Mouse (Mus musculus): ENCODE results near the gene Chchd1. TPM values are rescaled to one million over a fixed set of nuclear protein-coding genes. Genes with fewer than 3 reads are reported as not detected.
A peak's percentile ranks its signal among the peaks of the same experiment; 100 is the strongest.

The Chchd1 gene
- total RNA-seq (2021): 10 to 100 TPM; 48.8 to 50.0 TPM

GRCm38 (mm10) chr14:20702741-20703381 is at the start of gene Chchd1:
Chchd1 (plus strand) TSS chr14:20703006.
- DNase-seq: peak; percentile 91 to 92

DNA sequence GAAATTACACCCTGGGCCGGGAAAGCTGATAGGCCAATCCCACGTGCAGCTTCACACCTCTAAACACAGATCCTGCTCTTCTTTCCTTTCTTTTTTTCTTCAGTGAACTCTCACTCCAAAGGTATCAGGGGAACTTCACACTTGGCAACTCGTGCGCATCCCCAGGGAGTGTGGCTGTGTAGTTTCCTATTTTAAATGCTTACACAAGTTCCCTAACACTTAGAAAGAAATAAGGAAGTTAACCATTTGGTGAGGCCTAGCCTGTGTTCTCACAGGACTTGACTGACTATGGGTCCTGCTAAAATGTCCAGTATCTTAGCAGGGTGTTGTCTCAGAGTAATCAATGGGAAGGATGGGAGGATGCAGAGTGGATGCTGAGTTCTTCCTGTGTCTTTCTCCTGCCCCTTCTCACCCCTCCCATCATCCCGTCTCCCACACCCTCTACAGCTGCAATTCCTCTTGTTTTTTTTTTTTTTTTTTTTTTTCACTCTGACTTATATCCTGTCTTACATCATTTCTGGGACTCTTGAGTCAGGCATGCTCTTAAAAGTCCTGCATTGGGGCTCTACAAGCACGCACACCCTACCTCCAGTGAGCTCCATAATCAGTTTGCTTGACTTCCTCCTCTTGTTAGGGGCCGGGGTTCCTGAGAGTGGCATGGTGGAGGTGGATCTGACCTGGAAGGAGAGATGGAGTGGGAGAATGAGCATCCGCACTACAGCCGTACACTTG is 48.0 kb upstream of the Chchd1 start:
- no peak for DNase-seq

GRCm38 (mm10) chr14:20655731-20656130 is 47.1 kb upstream of the Chchd1 start:
- no peak for DNase-seq

DNA sequence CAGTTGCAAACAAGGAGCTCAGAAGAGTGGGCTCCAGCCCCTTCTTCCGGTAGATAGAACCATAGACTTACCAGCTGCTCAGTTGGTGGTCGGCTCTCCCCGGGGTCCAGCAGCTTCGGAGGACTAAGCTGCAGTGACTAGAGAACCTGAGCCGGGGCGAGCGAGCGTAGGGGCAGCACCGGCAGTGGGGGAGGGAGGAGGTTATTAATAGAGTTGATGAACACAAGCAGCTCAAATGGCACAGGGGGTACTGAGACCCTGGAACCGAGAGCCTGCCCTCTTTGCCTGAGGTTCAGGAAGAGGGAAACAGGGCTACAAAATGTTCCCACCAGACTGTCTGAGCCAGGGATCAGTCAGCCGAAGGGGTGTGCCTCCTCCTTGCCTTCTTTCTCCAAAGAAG is 46.4 kb upstream of the Chchd1 start, which contains the start of gene Myoz1:
Gene Myoz1 (minus strand): TSS at position 180 of the 400 bp plus-strand sequence.
- no peak for DNase-seq

DNA sequence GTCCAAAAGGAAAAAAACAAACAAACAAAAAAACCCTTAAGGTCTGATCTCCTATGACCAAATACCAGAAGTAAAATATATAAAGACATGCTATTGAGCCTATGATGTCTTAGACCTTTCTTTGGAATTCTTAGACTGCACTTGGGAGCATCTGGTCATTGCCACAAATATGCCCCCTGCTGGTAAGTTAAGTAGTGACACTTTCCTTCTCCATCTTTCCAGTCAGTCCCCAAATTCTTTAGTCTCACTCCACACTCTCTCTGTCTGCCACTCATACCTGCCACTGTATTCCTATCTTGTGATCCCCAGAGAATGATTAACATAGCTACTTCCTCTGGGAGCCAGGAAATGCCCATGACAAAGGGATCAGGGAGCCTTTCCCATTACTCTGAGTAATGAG is 44.5 kb upstream of the Chchd1 start:
- peak in 1 of 2 experiments; percentile 34 for DNase-seq

DNA sequence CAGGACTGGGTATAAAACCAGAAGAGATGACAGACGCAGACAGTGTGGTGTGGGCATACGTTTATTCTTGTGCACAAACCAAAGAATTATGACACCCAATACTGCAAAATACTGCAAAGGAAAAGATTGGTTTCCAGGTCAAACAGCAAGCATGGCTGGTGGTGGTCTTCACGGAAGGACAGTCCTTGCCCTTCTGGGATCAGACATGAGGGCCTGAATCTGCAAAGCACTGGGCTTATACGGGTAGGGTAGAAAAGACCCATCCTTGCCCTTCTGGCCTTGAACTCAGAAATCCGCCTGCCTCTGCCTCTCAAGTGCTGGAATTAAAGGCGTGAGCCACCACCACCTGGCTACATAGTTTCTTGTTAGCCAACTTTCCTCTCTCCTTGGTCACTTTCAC is 43.9 kb upstream of the Chchd1 start:
- no peak for DNase-seq

- DNase-seq: no peak
Observed at GRCm38 (mm10) chr14:20659687-20660086, 43.1 kb upstream of the Chchd1 start.

GRCm38 (mm10) chr14:20660827-20661660 is 41.8 kb upstream of the Chchd1 start:
- peak; percentile 91 to 92 for DNase-seq

- peak in 1 of 2 experiments; percentile 23 for DNase-seq
Observed at GRCm38 (mm10) chr14:20661661-20662331, 41.0 kb upstream of the Chchd1 start.

DNA sequence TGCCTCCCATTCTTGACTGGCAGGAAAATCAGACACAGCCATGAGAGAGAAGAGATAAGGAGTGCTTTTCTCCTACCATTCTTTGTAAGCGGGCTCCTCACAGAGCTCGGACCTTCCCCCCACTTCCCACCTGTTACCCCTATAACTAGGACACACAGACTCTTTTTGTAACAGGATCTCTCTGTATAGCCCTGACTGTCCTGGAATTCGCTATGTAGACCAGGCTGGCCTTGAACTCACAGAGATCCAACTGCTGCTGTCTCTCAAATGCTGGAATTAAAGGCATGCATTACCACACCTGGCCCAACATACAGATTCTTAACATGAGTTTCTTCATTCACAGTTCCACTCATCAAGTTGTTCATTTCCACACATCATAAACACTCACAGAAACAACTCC is 40.1 kb upstream of the Chchd1 start:
- DNase-seq: no peak

GRCm38 (mm10) chr14:20663601-20664000 is 39.2 kb upstream of the Chchd1 start:
- DNase-seq: no peak

DNA sequence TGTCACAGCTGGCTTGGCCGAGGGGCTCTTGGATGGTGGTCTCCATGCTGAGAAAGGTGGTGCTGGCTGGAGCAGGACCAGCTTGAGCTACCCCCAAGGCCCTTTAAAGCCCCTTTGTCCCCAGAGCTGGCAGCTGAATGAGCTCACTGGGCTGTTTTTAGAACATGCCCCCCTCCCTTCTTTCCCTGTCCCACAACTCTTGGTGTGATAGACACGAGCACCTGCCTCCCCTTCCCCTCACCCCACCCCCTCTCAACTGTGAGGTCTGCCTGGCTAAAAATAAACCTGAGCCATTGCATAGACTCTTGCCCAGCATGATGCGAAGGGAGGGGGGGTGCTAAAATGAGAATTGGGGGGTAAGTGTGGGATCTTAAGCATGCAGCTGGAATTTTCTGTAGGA is 38.4 kb upstream of the Chchd1 start:
- DNase-seq: no peak

DNA sequence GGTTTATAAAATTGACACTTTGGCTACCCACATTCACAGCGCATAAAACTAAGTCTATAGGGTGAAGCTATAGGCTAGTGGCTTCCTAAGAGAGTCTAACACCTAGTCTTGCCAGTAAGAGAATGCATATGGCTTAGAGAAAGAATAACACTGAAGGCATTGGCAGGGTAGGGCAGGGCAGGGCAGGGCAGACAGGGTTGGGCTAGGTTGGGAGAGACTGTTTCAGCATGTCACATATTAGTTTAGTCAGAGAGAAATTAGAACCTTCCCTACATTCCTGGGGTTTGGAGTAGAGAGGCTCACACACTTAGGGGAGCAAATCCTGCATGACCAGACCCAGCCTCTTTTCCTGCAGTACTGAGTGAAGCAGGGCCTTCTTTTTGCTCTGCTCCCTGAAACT is 35.3 kb upstream of the Chchd1 start:
- no peak for DNase-seq

DNA sequence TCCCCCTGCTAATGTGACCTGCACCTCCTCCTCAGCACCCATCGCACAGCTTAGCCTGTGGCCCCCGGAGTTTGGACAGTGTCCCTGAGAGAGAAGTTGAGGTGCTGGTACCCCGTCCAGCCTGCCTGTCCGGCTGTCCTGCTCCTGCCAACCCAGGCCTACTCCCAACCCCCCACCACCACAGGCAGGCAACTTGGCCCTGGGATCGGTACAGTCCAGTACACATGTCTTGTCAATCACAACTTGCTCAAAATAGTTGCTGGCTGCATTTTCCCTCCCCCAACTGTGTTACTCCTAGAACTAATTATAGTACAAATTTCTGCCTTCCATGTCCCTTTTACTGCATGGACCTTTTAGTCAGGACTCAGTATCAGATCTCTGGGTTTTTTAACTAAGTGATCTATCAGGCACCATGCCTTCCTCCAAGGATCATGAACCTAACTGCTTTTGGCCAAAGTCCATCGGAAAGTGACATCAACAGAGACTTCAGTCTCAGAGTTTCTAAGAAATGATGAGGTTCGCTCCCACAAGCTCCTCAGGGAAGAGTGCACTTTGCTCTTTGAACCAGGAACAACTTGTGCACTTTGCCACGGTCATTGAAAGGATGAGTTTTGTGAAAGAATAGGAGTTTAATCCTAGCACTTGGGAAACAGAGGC is 34.5 kb upstream of the Chchd1 start, which contains the start of gene Synpo2l:
Gene Synpo2l (minus strand): TSS at position 201 of the 657 bp plus-strand sequence.
- DNase-seq: no peak

DNA sequence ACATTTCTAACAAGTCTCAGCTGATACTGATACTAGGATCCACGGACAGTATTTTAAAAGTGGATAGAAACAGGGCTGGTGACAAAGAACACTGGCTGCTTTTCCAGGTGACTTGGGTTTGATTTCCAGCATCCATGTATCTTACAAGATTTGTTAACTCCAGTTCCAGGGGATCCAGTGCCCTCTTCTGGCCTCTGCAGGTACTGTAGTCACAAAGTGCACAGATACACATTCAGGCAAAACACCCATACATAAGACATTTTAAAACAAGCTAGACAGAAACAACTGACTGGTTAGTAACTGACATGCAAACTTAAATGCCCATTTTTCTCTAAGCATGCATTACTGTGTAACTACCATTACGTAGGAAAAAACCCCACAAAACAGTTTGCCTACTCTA is 29.8 kb upstream of the Chchd1 start:
- DNase-seq: no peak

DNA sequence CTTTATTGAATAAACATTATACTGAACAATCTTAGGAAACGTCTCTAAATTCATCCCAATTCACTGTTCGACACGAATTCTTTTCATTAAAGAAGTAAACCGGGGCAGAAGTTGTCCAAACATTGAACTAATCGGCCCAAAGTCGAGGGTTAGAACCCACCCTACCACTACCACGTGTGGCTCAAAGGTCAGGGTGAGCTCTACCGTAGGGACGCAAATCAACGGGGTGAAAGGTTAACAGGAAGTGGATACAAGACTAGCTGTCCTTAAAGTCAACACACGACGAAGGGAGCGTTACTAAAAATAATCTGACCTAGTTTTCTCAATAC is 29.1 kb upstream of the Chchd1 start:
- peak in 1 of 2 experiments; percentile 44 for DNase-seq

- DNase-seq: peak; percentile 96 to 97
Observed at GRCm38 (mm10) chr14:20674064-20674833, 28.6 kb upstream of the Chchd1 start, which contains the start of gene Sec24c. Sec24c (plus strand) TSS chr14:20674308.

- no peak for DNase-seq
Observed at GRCm38 (mm10) chr14:20677906-20678305, 24.9 kb upstream of the Chchd1 start.

DNA sequence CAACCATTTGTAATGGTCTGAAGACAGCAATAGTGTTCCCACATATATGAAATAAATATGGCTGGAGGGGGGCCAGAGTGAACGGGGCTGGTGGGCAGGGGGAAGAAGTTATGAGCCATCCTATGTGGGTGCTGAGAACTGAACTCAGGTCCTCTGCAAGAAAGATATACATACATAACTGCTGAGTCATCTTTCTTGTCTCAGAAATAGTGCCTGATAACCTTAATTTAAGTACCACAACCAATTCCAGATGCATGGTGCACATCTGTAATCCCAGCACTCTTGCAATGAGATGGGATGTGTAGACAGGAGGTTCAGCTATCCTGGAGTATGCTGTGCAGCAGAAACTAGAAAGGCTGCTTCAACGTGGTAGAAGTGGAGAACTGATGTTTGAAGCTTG is 21.1 kb upstream of the Chchd1 start:
- DNase-seq: no peak

- DNase-seq: no peak
Observed at GRCm38 (mm10) chr14:20682498-20682897, 20.3 kb upstream of the Chchd1 start.

DNA sequence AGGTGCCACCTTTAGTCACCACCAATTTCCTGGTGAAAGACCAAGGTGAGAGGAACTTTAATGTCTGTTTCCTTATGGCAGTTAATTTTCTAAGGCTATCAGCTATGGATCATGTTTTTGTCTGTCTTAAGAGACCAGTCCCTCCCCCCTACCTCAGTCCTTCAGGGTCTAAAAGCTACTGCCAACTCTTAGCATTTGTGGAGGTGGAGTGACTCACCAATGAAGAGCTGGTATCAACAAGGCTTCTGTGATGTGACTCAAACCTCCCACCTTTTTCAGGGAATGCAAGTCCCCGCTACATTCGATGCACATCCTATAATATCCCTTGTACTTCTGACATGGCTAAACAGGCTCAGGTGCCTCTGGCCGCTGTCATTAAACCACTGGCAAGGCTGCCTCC is 16.2 kb upstream of the Chchd1 start:
- DNase-seq: no peak
